Mouse (Mus musculus) heart, postnatal 0 days (tissue): Measurements from ENCODE around the gene 4930583I09Rik. TPM values are rescaled to one million over a fixed set of nuclear protein-coding genes. Genes with fewer than 3 reads are reported as not detected.

Experiments used
- ATAC-seq: fragments of 200-750 bp; cut with Nextera tagmentation; 2 replicates; pipeline ENCODE4 v1.8.0; 2017; ENCODE audit warnings: low read depth, moderate number of reproducible peaks, moderate library complexity; ENCODE audit not compliant: insufficient read depth
- DNase-seq: peaks from one replicate; pipeline ENCODE4 v3.0.0-alpha.2; 2016; ENCODE audit warnings: low spot score
- H3K27ac ChIP-seq: fragments of 300-500 bp; sonication (generic); 2 replicates; pipeline ENCODE4 v1.5.1; 2014; ENCODE audit warnings: low read depth, mild to moderate bottlenecking
- H3K27me3 ChIP-seq: fragments of 300-500 bp; sonication (generic); 2 replicates; pipeline ENCODE4 v1.6.1; 2014; ENCODE audit warnings: low read length, mixed read lengths; ENCODE audit not compliant: control insufficient read depth, insufficient read depth
- H3K36me3 ChIP-seq: fragments of 300-500 bp; sonication (generic); replicated peaks from 2 replicates; pipeline ENCODE4 v1.6.1; 2014; ENCODE audit warnings: low read length, mixed read lengths; ENCODE audit not compliant: control insufficient read depth, insufficient read depth
- H3K4me1 ChIP-seq: fragments of 300-500 bp; sonication (generic); 2 replicates; pipeline ENCODE4 v1.6.1; 2014; ENCODE audit warnings: antibody characterized with exemption; ENCODE audit not compliant: control insufficient read depth, insufficient read depth
- H3K4me2 ChIP-seq: fragments of 300-500 bp; sonication (generic); 2 replicates; pipeline ENCODE4 v1.6.1; 2014; ENCODE audit warnings: low read depth, mild to moderate bottlenecking, low read length, moderate library complexity
- H3K4me3 ChIP-seq: fragments of 300-500 bp; sonication (generic); 2 replicates; pipeline ENCODE4 v1.5.1; 2014; ENCODE audit warnings: low read depth, low read length
- H3K9ac ChIP-seq: fragments of 300-500 bp; sonication (generic); replicated peaks from 2 replicates; pipeline ENCODE4 v1.6.1; 2014; ENCODE audit warnings: low read depth, low read length, mixed read lengths
- H3K9me3 ChIP-seq: fragments of 300-500 bp; sonication (generic); replicated peaks from 2 replicates; pipeline ENCODE4 v1.6.1; 2016; ENCODE audit warnings: low read length; ENCODE audit not compliant: control insufficient read depth
- CTCF ChIP-seq: IDR thresholded peaks from 2 replicates; pipeline ENCODE4 v1.5.1; 2016; ENCODE audit warnings: antibody characterized with exemption, control low read depth, low read depth
- EP300 ChIP-seq: IDR thresholded peaks from 2 replicates; pipeline ENCODE4 v1.6.1; 2016; ENCODE audit warnings: antibody characterized with exemption, low read depth
- WGBS: fragments of 180-500 bp; shearing (Covaris S2); extraction: QIAGEN DNeasy Blood & Tissue Kit; methylation state at CpG from one replicate; pipeline ENCODE4 v1.1.7; 2014; 5-methylcytosine and 5-hydroxymethylcytosine counted together
- polyA plus RNA-seq: library from polyadenylated mRNA; unstranded; fragments of >200 nt; fragmentation: Nextera tagmentation; extraction: Ambion mirVana; gene quantifications from 2 replicates; pipeline ENCODE4 v1.2.1, GENCODE M21; 2015
- total RNA-seq: library from RNA; depleted of rRNA; stranded (reverse); fragments of >200 nt; gene quantifications from 2 replicates; pipeline ENCODE4 v1.2.3, GENCODE M21; 2014; ENCODE audit warnings: low replicate concordance

Gene 4930583I09Rik
- total and polyA plus RNA-seq, 2 experiments from 2014 or later: not detected

DNA sequence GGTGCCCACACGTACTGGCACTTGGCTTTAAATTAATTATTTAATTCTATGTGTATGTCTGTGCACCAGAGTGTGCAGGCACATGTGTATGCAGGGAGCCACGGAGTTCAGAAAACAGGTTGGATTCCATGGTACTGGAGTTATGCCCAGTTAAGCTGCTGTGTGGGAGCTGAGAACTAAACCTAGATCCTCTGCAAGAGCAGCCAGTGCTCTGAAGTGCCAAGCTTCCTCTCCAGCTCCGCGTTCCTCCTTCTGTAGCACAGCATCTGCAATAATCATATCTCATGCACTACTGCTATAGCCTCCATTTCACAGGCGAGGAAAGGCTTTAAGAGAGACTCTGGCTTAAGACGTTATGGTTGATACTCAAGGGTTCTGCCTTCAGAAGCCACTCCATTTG, 22.3 kb downstream of the 4930583I09Rik start:
- ATAC-seq (no peak), DNase-seq (no peak)
- Histone ChIP-seq H3K9ac (no peak overlapping the region), H3K27me3 (no peaks in the 10 kb centered on the region), H3K4me2 (no peak overlapping the region), H3K36me3 (no peaks in the 10 kb centered on the region), H3K9me3 (no peaks in the 10 kb centered on the region), H3K4me1 (no peaks in the 10 kb centered on the region), H3K4me3 (no peak overlapping the region), H3K27ac (no peak overlapping the region)
- 80% methylated on average over 6 of the region's 6 CpGs for WGBS
- no peak for TF ChIP-seq CTCF
- no peak for TF ChIP-seq EP300

DNA sequence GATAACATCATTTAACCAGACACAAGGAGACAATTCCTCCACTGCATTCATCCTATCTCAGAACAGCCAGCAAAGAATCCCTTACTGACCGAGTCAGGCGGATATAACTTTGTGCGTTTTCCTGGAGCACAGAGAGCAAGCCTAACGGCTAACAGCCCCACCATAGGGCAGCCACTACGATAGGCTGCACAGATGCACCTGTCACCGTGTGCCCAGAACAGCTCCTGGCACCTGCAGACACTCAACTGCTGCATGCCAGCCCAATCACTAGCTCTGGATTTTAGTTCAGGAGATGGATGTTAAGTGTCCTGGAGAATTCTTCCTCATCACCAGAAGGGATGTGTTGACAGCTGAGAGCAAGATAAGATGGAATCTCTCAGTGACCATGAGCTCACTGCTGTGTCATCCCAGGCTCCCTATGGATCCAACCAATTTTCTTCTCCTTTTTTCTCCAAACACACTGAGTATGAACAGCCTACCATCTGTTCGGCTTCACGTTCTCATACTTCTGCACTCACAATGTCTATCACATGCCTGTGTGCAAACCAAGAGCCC, 29.8 kb downstream of the 4930583I09Rik start:
- TF ChIP-seq EP300 (no peak), CTCF (no peak)
- DNase-seq (no peak), ATAC-seq (no peak)
- no peaks in the 10 kb centered on the region for H3K36me3 ChIP-seq
- no peak overlapping the region for H3K27ac ChIP-seq
- H3K4me2 ChIP-seq: no peak overlapping the region
- WGBS: 33% methylated on average over 8 of the region's 8 CpGs
- H3K4me1 ChIP-seq: peaks cover 10% of the 10 kb centered on the region; the same call in 1 of the 2 replicates
- H3K9ac ChIP-seq: no peak overlapping the region
- no peaks in the 10 kb centered on the region for H3K9me3 ChIP-seq
- H3K4me3 ChIP-seq: no peak overlapping the region
- H3K27me3 ChIP-seq: no peaks in the 10 kb centered on the region

DNA sequence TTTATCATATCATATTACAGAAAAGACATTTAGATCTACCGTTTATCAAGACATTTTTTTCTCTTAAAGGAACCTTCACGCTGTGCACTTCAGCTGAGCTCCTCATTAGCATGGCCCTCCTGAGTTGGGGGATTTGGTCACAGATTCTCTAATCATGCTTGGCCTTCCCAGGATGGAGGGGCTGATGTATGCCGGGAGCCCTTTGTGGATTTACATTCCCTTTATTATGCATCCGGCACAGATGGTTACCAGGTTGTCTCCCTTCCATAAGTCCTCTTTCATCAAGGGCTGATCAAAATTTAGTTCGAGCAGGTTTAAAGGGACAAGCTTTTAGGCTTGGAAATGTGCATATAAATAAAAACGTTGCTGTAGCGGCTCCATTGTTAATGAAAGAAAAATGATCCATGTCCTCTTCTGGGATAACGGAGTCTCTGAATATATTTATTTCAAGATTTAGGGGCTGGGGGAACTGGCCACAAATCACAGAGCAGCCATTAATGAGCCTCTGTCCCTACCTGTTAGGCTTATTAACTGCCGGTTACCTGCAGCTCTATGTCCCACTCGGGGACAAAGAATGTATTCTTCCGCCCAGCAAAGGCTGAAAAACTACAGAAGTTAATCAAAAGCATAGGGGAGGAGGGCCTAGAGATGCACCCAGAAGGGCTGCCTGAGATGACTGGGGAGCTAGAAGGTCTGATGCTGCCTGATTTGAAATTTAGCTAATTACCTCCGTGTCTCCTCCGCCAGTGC, 31.3 kb downstream of the 4930583I09Rik start:
- Histone ChIP-seq H3K9me3 (no peaks in the 10 kb centered on the region), H3K27me3 (no peaks in the 10 kb centered on the region), H3K4me3 (no peak overlapping the region), H3K36me3 (no peaks in the 10 kb centered on the region), H3K4me2 (no peak overlapping the region), H3K27ac (no peak overlapping the region), H3K4me1 (peaks cover 10% of the 10 kb centered on the region; the same call in 1 of the 2 replicates), H3K9ac (no peak overlapping the region)
- WGBS: 78% methylated on average over 13 of the region's 13 CpGs
- no peak for ATAC-seq
- DNase-seq: no peak
- TF ChIP-seq CTCF: no peak
- no peak for TF ChIP-seq EP300

DNA sequence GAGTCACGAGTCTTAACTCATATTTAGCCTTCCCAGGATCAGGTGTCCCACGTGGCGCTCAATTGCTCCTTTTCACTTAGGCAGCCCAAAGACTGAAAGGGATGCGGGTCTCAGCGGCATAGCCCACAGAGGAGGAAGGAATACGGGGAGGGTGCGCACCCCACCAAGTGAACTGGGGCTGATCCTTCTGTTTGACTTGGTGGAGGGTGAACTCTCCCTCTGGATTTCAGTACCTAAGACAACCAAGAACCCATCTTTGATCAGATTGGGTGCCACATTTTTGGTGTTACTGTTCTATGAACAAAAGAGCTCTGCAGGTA, 33.0 kb downstream of the 4930583I09Rik start:
- ATAC-seq (no peak), DNase-seq (no peak)
- Histone ChIP-seq H3K4me1 (peaks cover 10% of the 10 kb centered on the region; the same call in 1 of the 2 replicates), H3K36me3 (no peaks in the 10 kb centered on the region), H3K27ac (no peak overlapping the region), H3K4me3 (no peak overlapping the region), H3K4me2 (no peak overlapping the region), H3K27me3 (no peaks in the 10 kb centered on the region), H3K9ac (no peak overlapping the region), H3K9me3 (no peaks in the 10 kb centered on the region)
- TF ChIP-seq EP300 (no peak), CTCF (no peak)
- WGBS: 61% methylated on average over 7 of the region's 7 CpGs

DNA sequence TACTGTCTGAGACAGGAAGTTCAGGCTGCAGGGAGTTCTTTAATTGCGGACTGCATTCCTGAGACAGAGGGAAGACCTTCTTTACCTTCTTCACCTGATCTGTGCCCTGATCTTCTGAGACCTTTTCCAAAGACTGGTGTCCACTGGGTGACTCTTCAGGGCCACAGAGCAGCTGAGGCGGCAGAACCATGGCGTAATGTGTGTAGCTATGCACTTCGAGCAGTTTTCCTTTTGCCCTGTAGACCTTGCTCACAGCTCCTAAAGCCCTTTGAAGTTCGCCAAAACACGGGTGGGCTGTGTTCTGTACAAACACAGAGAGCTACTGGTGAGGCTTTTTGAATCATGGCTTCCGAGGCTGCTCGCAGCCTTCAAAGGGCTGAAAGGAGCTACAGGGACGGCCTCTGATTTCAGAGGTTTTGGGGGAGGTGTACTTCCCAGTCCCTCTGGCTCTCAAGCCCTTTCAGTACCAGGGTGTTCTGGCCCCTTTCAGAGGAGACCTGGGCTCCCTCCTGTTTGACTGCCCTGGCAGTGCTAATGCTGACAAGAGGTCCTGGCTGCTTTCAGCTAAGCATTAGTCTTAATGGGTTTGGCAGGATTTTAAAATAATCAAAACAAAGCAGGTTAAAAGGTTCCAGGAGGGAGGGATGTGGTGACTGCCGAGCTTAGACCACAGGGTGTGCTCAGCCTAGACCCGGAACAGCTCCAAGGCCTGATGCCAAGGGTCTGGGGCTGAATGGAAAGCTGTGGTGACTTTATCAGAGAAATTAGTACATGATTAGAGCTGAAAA, 33.5 kb downstream of the 4930583I09Rik start:
- 54% methylated on average over 11 of the region's 11 CpGs for WGBS
- H3K27ac ChIP-seq: no peak overlapping the region
- H3K4me2 ChIP-seq: no peak overlapping the region

More for the DNA sequence above, 33.5 kb downstream of the 4930583I09Rik start:
- TF ChIP-seq EP300: no peak
- TF ChIP-seq CTCF: no peak
- Histone ChIP-seq H3K4me3 (no peak overlapping the region), H3K4me1 (peaks cover 10% of the 10 kb centered on the region; the same call in 1 of the 2 replicates), H3K36me3 (no peaks in the 10 kb centered on the region), H3K9me3 (no peaks in the 10 kb centered on the region), H3K27me3 (no peaks in the 10 kb centered on the region), H3K9ac (no peak overlapping the region)
- DNase-seq (no peak), ATAC-seq (no peak)
